Comparison of ENCODE assay signal across 8 mouse cellular contexts in genomic region chr15:101976641-101977040, GRCm38 (mm10). TPM values are rescaled to one million over a fixed set of nuclear protein-coding genes. Genes with fewer than 3 reads are reported as not detected.
A peak's percentile ranks its signal among the peaks of the same experiment; 100 is the strongest.
DNase-seq lines count a peak whose midpoint lies in the region; ATAC-seq and TF ChIP-seq lines count a peak whose summit lies in the region.

No protein-coding gene starts in this region.

- peaks cover 17 to 42% of the 10 kb centered on the region in 2 experiments for H3K4me1 ChIP-seq in MEL (ENCODE audit: control insufficient read depth in 1 of 2, insufficient read depth in 2 of 2, low read length in 2 of 2)
- H3K4me1 ChIP-seq in hindbrain, embryonic 10.5 days (replicated peaks), result peaks cover 32% of the 10 kb centered on the region
- peaks cover 60% of the 10 kb centered on the region for H3K4me1 ChIP-seq in limb, embryonic 15.5 days

- peak in 1 of 2 experiments; percentile 6; a peak in 1 of 4 replicates for TF ChIP-seq EP300 in MEL (IDR thresholded peaks at IDR 0.05; ENCODE audit: low read depth in 1 of 2, low read length in 2 of 2)

- peak; percentile 53 to 86 for DNase-seq in adrenal gland, adult (ENCODE audit: inconsistent age in 2 of 2, low spot score in 1 of 2)
- DNase-seq in adrenal gland, postnatal 4 days (ENCODE audit: low spot score in 2 of 2), result no peak
- DNase-seq in MEL (ENCODE audit: low read depth, low spot score), result no peak
- DNase-seq in hindbrain, embryonic 10.5 days (ENCODE audit: low spot score), result no peak
- no peak for DNase-seq in cerebellum, adult 9-11 months
- DNase-seq in testis, postnatal 10 days (ENCODE audit: low spot score), result no peak
- DNase-seq in spleen, adult 12 weeks (ENCODE audit: low spot score), result no peak

- H3K27me3 ChIP-seq in MEL (ENCODE audit: control insufficient read depth in 1 of 2, insufficient read depth in 2 of 2, low read length in 2 of 2), result no peaks in the 10 kb centered on the region
- H3K27me3 ChIP-seq in hindbrain, embryonic 10.5 days (ENCODE audit: insufficient read depth, poor library complexity, severe bottlenecking), result peaks cover 48% of the 10 kb centered on the region
- no peaks in the 10 kb centered on the region for H3K27me3 ChIP-seq in limb, embryonic 15.5 days

- H3K79me2 ChIP-seq in MEL (ENCODE audit: control insufficient read depth, insufficient read depth, low read length, poor library complexity), result no peaks in the 10 kb centered on the region; the same call in 1 of the 2 replicates

- peak overlapping the region; percentile 66 for H3K27ac ChIP-seq in MEL (ENCODE audit: control insufficient read depth, low read depth, low read length)
- H3K27ac ChIP-seq in hindbrain, embryonic 10.5 days, result peak overlapping the region; percentile 93
- H3K27ac ChIP-seq in limb, embryonic 15.5 days, result peak overlapping the region; percentile 89

- no peak for TF ChIP-seq CTCF in MEL (IDR thresholded peaks at IDR 0.05 in 2 of 3, conservative IDR thresholded peaks at IDR 0.05 in 1 of 3; ENCODE audit: control insufficient read depth in 1 of 3, insufficient read depth in 1 of 3, low read depth in 2 of 3, low read length in 3 of 3, poor library complexity in 1 of 3, severe bottlenecking in 1 of 3)

- no peak for TF ChIP-seq POLR2A in MEL (IDR thresholded peaks at IDR 0.05; ENCODE audit: control insufficient read depth in 1 of 2, insufficient read depth in 1 of 2, low read depth in 1 of 2, low read length in 2 of 2, poor library complexity in 1 of 2)

- H3K9ac ChIP-seq in MEL (ENCODE audit: control insufficient read depth, low read depth, low read length, poor library complexity, severe bottlenecking), result peak overlapping the region; percentile 83
- no peak overlapping the region for H3K9ac ChIP-seq in limb, embryonic 15.5 days

- peak overlapping the region; percentile 56 for H3K4me2 ChIP-seq in limb, embryonic 15.5 days

- H3K36me3 ChIP-seq in MEL (ENCODE audit: control insufficient read depth in 1 of 2, insufficient read depth in 2 of 2, low read length in 2 of 2), result peaks cover 0 to 37% of the 10 kb centered on the region in 2 experiments; a peak in 2 of 4 replicates
- H3K36me3 ChIP-seq in hindbrain, embryonic 10.5 days, result no peaks in the 10 kb centered on the region
- H3K36me3 ChIP-seq in limb, embryonic 15.5 days, result no peaks in the 10 kb centered on the region

- no peaks in the 10 kb centered on the region for H3K9me3 ChIP-seq in MEL (replicated peaks; ENCODE audit: insufficient read depth, low read length)
- H3K9me3 ChIP-seq in hindbrain, embryonic 10.5 days, result no peaks in the 10 kb centered on the region
- H3K9me3 ChIP-seq in limb, embryonic 15.5 days, result no peaks in the 10 kb centered on the region

- ATAC-seq in limb, embryonic 15.5 days (ENCODE audit: insufficient number of reproducible peaks, low FRiP score, low TSS enrichment, low read depth), result no peak

- TF ChIP-seq RAD21 in MEL (IDR thresholded peaks at IDR 0.05; ENCODE audit: low read depth, low read length), result no peak

- 63% methylated on average over 3 of the region's 3 CpGs for WGBS in hindbrain, embryonic 10.5 days
- WGBS in limb, embryonic 15.5 days, result 32% methylated on average over 3 of the region's 3 CpGs

- peak overlapping the region; percentile 60 to 78 for H3K4me3 ChIP-seq in MEL (ENCODE audit: control insufficient read depth in 1 of 2, insufficient read depth in 1 of 2, low read depth in 2 of 2, low read length in 2 of 2)
- H3K4me3 ChIP-seq in hindbrain, embryonic 10.5 days, result peak overlapping the region; percentile 61; the same call in 1 of the 2 replicates
- no peak overlapping the region for H3K4me3 ChIP-seq in limb, embryonic 15.5 days

TF ChIP-seq in MEL, 35 proteins besides CTCF, POLR2A, EP300 and RAD21:
- TF ChIP-seq SIN3A (IDR thresholded peaks at IDR 0.05; ENCODE audit: low read length) (0 out of 2 replicates have a peak, but pooled peaks have one; percentile 12), JUND (IDR thresholded peaks at IDR 0.05; ENCODE audit: low read depth, low read length) (no peak), MAX (IDR thresholded peaks at IDR 0.05; ENCODE audit: low read length) (0 out of 2 replicates have a peak, but pooled peaks have one; percentile 34), TCF12 (IDR thresholded peaks at IDR 0.05; ENCODE audit: low read depth, low read length) (0 out of 2 replicates have a peak, but pooled peaks have one; percentile 23)

RNA-seq across cellular contexts. Expression of gene Krt78, which starts 22.6 kb away (rescaled TPM):
- total RNA-seq in adrenal gland, postnatal 4 days (2021), result not detected
- total RNA-seq in MEL (2012; rRNA removed), result 0.08 and 0.13 TPM in 2 replicates
- under 1 TPM in 1 of 2 experiments, not detected in 1; 0.17 TPM for polyA plus RNA-seq in MEL (2012; ENCODE audit: insufficient read depth in 1 of 2, insufficient read length in 2 of 2, low read depth in 1 of 2, low replicate concordance in 2 of 2, missing spikeins in 1 of 2)
- polyA plus RNA-seq in hindbrain, embryonic 10.5 days (2016; fragmentation: Nextera tagmentation; extraction: Ambion mirVana), result not detected in 2 replicates
- 13.3 and 15.6 TPM in 2 replicates for polyA plus RNA-seq in limb, embryonic 15.5 days (2015; fragmentation: Nextera tagmentation; extraction: Ambion mirVana)

RNA-seq across cellular contexts. Expression of gene Krt8, which starts 27.6 kb away (rescaled TPM):
- 10 to 100 TPM; 18.8 TPM for total RNA-seq in adrenal gland, postnatal 4 days (2021)
- 0.69 and 0.75 TPM in 2 replicates for total RNA-seq in MEL (2012; rRNA removed)
- polyA plus RNA-seq in MEL (2012; ENCODE audit: insufficient read depth in 1 of 2, insufficient read length in 2 of 2, low read depth in 1 of 2, low replicate concordance in 2 of 2, missing spikeins in 1 of 2), result under 1 TPM in 1 of 2 experiments, not detected in 1; 0.93 TPM
- polyA plus RNA-seq in hindbrain, embryonic 10.5 days (2016; fragmentation: Nextera tagmentation; extraction: Ambion mirVana), result 43.1 and 55.5 TPM in 2 replicates
- polyA plus RNA-seq in limb, embryonic 15.5 days (2015; fragmentation: Nextera tagmentation; extraction: Ambion mirVana), result 70.8 and 75.5 TPM in 2 replicates

RNA-seq across cellular contexts. Expression of gene Krt79, which starts 36.5 kb away (rescaled TPM):
- total RNA-seq in adrenal gland, postnatal 4 days (2021), result 1 to 10 TPM; 1.2 to 1.4 TPM
- total RNA-seq in MEL (2012; rRNA removed), result not detected in 2 replicates
- not detected for polyA plus RNA-seq in MEL (2012; ENCODE audit: insufficient read depth in 1 of 2, insufficient read length in 2 of 2, low read depth in 1 of 2, low replicate concordance in 2 of 2, missing spikeins in 1 of 2)
- 0.18 TPM in 1 of 2 replicates, not detected in the other for polyA plus RNA-seq in hindbrain, embryonic 10.5 days (2016; fragmentation: Nextera tagmentation; extraction: Ambion mirVana)
- polyA plus RNA-seq in limb, embryonic 15.5 days (2015; fragmentation: Nextera tagmentation; extraction: Ambion mirVana), result 1.2 and 1.3 TPM in 2 replicates

RNA-seq across cellular contexts. Expression of gene Krt18, which starts 51.3 kb away (rescaled TPM):
- 10 to 100 TPM; 17.3 to 22.9 TPM for total RNA-seq in adrenal gland, postnatal 4 days (2021)
- 0.08 TPM in 1 of 2 replicates, not detected in the other for total RNA-seq in MEL (2012; rRNA removed)
- not detected for polyA plus RNA-seq in MEL (2012; ENCODE audit: insufficient read depth in 1 of 2, insufficient read length in 2 of 2, low read depth in 1 of 2, low replicate concordance in 2 of 2, missing spikeins in 1 of 2)
- polyA plus RNA-seq in hindbrain, embryonic 10.5 days (2016; fragmentation: Nextera tagmentation; extraction: Ambion mirVana), result 38.6 and 53.5 TPM in 2 replicates
- polyA plus RNA-seq in limb, embryonic 15.5 days (2015; fragmentation: Nextera tagmentation; extraction: Ambion mirVana), result 39.0 and 44.4 TPM in 2 replicates

RNA-seq across cellular contexts. Expression of gene Krt4, which starts 52.1 kb away (rescaled TPM):
- total RNA-seq in adrenal gland, postnatal 4 days (2021), result not detected
- total RNA-seq in MEL (2012; rRNA removed), result not detected in 2 replicates
- not detected for polyA plus RNA-seq in MEL (2012; ENCODE audit: insufficient read depth in 1 of 2, insufficient read length in 2 of 2, low read depth in 1 of 2, low replicate concordance in 2 of 2, missing spikeins in 1 of 2)
- polyA plus RNA-seq in hindbrain, embryonic 10.5 days (2016; fragmentation: Nextera tagmentation; extraction: Ambion mirVana), result not detected in 2 replicates
- polyA plus RNA-seq in limb, embryonic 15.5 days (2015; fragmentation: Nextera tagmentation; extraction: Ambion mirVana), result 557 and 616 TPM in 2 replicates

Comparison
In these comparisons a context has a peak if more than half of its experiments do, and no peak if none do; other contexts are left out.
1. DNase-seq: peak in adrenal gland, adult (2 of 2); none in adrenal gland, postnatal 4 days (0 of 2), MEL (single experiment), hindbrain, embryonic 10.5 days (single experiment), cerebellum, adult 9-11 months (single experiment), testis, postnatal 10 days (single experiment) and spleen, adult 12 weeks (single experiment).
2. RNA of gene Krt78, which starts 22.6 kb away (polyA plus RNA-seq): 13.3 to 15.6 TPM in limb, embryonic 15.5 days; 0.17 TPM in MEL and not detected in hindbrain, embryonic 10.5 days; every median in the first group is over 10 times any median in the second.
3. RNA of gene Krt8, which starts 27.6 kb away (polyA plus RNA-seq): 70.8 to 75.5 TPM in limb, embryonic 15.5 days and 43.1 to 55.5 TPM in hindbrain, embryonic 10.5 days; 0.93 TPM in MEL; every median in the first group is over 10 times any median in the second.
4. Peak in every context shown above with its lines, with median percentiles within 50 percentile points of each other: H3K27ac ChIP-seq.